Mouse (Mus musculus) telencephalon, adult 2 months (tissue): ENCODE measurements around the gene Gm21887.
"Not testable (repeated sequence)": the region's sequence is repeated elsewhere in the genome, so short reads cannot be mapped to it uniquely, and the experiment has no call there.

Experiments used
- DNase-seq: peaks from one replicate; pipeline ENCODE4 v3.0.0-alpha.2; 2011; ENCODE audit warnings: low read depth, low spot score

Gm21887 gene

DNA sequence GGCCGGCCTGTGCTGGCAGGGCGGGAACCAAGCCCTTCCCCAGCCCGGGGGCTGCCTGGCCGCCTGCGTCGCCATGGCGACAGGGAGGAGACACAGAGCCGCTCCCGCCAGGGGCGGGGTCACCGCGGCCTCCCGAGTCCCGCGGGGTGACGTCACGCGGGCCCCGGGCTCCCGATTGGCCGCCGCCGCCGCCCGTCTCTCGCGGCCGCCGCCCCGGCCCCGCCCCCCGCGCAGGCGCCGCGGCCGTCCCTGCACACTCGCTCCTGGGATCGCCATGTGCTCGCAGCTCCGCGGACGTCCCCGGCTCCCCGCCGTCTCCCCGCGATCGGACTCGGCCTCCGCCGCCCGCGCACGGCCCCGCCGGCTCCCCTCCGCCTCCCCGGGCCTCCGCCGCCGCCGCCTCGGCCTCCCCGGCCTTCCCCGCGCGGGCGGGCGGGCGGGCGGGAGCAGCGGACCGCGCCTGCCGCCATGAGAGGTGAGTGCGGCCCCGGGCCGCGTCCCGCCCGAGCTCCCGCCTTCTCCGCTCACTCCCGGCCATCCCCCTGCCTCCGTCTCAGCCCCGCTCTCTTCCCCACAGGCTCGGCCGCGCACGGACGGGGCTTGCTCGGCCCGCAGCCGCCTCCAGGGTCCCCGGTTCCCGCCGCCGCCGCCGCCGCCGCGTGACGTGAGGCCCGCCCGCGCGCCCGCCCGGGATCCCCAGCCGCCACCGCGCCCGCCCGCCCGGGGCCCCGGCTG lies at the start of gene Gm21887:
TSS of gene Gm21887 (plus strand) at position 644 of the 735 bp plus-strand sequence.
- peak; percentile 90 for DNase-seq

DNA sequence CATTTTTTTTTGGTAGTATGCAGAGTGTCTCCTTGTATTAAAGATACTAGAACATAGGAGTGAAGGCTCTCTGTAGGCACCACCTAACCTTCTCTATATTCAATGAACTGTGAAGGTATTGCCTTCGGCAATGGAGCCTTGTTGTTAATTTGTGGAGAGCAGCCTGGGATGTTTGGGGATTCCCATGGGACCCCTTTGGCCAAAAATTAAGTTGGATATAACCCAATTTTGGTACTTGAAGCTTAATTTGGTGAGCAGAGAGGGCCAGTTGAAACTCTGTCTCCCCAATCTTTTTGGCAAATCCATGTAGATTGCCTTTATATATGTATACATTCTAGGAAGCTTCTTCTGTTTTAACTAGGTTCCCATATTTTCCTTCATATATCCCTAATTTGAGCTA lies 40.1 kb upstream of the Gm21887 start:
- no peak for DNase-seq

DNA sequence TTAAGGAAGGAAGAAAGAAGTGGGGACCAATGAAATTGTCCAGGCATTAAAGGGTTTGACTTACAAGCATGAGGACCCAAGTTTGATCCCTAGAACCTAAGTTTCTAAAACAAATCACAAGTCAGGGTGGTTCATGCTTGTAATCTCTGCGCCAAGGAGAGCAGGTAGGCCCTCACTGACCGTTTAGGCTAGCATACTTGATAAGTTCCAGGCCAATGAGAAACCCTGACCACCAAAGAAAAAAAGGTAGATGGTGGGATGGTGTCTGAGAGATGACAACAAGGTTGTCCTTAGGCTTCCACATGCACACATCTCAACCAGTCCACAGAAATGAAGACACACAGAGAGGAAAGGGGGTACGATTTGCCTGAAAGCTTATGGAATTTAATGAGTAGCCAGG lies 39.7 kb upstream of the Gm21887 start:
- not testable (repeated sequence) for DNase-seq

DNA sequence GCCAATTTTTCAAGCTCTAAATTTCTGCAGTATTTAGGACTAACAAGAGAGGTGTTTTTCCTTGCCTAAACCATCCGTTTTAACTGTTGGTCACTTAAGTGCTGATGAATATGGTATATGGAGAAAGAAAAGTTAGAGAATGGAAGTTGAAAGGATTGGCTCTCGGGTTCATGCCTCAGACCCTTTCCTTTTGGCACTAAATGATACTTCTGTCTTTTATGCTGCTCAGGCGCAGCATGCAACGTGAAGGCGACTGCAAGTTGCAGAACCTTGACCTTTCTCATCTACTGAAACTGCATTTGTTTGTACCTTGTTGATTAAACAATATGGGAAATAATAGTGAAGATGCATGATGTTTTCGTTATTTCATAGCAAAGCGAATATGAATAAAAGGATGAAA lies 38.9 kb upstream of the Gm21887 start:
- not testable (repeated sequence) for DNase-seq

DNA sequence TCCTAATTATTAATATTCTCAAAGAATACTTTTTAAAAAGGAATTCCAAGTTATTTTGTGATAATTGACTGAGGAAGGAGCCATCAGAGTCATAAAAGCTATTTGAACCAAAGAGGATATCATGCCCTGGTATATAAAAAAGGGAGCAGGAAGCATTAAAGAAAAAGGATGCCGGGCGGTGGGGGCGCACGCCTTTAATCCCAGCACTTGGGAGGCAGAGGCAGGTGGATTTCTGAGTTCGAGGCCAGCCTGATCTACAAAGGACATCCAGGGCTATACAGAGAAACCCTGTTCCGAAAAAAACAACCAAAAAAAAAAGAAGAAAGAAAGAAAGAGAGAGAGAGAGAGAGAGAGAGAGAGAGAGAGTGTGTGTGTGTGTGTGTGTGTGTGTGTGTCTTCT lies 37.9 kb upstream of the Gm21887 start:
- DNase-seq = not testable (repeated sequence)

DNA sequence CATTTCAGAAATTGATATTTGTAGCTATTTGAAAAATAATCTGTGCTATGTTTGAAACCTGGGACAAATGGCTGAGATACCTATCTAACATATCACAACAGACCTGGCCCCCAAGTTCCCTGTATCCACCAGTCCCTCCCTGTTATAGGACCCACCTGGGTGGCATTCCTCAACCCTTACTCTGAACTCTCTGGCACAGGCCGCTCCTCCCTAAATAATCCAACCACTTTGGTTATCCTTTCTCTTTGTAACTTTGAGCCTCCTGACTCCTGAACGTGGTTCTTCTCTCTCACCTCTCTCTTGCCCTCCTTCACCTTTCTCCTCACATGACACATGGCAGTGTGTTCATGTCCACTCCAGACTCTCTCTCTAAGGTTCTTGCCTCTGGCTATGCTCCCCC lies 37.3 kb upstream of the Gm21887 start:
- DNase-seq = not testable (repeated sequence)

DNA sequence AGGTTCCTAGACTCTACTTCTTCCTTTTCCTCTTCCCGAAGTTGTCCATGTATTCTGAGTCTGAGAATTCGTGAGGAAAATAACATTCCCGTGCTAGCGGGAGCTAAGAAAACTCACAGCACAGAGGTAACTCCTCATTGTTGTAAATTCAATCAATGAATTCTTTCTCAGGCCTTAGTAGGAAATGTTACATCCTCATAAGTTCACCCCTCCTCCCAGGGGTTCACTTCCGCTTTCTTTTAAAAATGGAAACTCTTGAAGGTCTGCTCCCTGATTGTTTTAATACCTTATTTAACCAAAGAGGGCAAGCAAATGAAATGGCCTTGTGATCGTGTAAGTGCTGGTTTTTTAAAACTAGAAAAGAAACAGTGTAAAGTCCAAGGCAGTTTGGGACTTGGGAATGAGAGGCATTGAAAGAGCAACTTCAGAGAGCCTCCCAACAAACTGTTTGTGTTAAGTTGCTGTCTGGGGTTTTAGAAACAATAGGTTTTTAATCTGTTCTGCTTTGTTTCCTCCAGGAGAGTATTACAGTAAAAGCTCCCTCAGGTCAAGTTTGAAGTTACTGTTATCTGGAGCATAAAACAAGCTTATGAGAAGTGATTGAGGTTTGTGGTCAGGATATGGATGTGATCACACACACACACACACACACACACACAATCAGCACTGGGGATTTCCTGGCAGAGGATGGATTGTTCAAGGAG lies 36.5 kb upstream of the Gm21887 start:
- peak; percentile 29 for DNase-seq

DNA sequence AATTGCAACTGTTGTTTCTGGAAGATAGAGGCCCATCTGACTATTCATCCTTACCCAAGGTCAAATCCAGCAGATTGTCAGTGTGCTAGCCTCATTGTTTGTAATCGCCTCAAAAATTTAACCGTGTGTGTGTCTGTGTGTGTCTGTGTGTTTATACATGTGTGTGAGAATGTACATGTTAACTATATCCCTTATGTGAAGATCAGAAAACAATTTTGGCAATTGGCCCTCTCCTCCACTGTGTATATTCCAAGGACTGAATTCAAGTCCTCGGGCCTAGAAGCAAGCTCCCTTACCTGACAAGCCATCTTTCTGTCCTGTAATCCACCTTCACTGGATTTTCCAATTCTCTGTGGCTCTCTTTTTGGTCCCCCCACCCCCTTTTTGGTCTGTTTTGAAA lies 35.7 kb upstream of the Gm21887 start:
- peak; percentile 13 for DNase-seq

DNA sequence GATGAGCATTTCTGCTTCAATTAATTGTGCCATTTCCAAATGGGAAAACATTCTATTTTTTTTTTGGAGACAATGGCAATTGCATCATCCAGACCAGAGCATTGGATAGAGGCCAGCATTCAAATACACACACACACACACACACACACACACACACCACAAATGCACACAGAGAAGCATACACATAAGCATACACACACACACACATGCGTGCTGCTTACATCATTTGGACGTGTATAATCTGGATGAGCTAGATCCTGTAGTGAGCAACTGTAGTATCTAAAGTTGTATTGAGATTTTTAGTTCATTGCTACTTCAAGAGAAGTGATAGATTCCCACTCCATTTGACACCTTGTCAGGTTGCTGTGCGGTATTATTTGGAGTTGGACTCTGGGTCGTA lies 35.0 kb upstream of the Gm21887 start:
- peak; percentile 22 for DNase-seq

DNA sequence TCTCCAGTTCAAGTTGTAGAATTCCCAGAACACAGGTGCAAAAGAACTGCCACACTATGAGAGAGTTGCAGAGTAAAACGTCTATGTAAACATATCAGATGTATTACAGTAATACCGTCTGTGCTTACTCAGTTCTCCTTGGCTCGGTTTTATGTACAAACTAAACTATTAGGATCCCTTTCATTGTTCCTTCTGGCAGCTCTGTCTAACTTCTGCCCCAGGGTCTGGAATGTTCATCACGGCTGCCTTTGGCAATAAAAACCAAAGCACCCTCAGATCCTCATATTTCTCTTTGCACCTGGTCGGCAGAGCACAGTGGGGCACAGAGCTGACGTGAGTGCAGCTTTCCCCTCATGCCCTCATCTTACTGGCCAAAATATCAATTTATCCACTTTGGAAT lies 34.5 kb upstream of the Gm21887 start:
- DNase-seq = not testable (repeated sequence)

DNA sequence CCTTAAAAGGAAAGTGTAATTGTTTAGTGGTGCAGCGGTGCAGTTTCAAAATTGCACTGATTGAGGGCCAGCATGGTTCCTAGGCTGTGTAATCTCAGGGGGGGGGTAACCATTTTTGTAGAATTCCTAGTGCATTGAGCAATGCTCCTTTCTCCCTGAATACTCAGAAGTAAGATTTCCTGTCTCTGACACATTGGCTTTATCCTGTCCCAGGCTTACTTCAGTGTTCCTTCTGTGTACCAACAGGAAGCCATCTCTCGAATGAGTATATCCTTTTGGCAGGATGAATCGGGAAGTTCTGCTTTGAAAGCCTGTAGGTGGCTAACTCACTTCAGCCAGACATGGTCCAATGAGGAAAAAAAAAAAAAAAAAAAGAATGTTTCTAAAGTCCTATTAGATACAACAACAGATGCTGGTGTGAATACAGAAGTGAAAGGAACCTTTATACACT lies 33.8 kb upstream of the Gm21887 start:
- not testable (repeated sequence) for DNase-seq

DNA sequence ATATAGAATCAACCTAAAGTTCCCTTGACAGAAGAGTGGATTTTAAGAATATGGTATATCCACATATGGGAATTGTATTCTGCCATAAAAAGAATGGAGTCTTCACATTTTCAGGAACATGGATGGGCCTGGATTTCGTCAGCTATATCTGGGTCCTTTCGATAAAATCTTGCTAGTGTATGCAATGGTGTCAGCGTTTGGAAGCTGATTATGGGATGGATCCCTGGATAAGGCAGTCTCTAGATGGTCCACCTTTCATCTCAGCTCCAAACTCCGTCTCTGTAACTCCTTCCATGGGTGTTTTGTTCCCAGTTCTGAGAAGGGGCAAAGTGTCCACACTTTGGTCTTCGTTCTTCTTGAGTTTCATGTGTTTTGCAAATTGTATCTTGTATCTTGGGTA lies 33.1 kb upstream of the Gm21887 start:
- not testable (repeated sequence) for DNase-seq

DNA sequence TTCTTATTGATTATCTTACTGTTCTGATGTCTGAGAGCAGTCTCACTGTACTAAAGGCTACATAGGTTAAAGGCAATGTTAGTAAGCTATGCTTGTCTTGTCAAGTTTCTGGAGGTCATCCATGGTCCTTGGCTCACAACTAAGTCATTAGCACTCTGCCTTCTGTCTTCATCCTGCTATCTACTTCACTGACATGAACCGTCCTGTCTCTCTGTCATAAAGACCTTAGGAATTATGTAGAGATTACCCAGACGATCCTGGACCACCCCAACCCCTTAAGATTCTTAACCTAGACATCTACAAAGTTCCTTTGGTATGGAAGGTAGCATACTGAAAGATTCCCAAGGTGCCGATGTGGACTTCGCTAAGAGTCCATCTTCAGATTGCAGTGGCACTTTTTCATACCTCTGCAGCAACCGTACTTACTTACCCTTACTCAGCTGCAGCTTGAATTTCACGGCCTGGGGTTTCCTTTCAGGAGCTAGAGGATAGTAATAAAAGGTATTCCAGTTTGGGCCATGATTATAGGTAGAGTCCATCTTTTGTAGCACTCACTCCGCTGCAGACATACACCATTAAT lies 31.5 kb upstream of the Gm21887 start:
- DNase-seq = not testable (repeated sequence)

DNA sequence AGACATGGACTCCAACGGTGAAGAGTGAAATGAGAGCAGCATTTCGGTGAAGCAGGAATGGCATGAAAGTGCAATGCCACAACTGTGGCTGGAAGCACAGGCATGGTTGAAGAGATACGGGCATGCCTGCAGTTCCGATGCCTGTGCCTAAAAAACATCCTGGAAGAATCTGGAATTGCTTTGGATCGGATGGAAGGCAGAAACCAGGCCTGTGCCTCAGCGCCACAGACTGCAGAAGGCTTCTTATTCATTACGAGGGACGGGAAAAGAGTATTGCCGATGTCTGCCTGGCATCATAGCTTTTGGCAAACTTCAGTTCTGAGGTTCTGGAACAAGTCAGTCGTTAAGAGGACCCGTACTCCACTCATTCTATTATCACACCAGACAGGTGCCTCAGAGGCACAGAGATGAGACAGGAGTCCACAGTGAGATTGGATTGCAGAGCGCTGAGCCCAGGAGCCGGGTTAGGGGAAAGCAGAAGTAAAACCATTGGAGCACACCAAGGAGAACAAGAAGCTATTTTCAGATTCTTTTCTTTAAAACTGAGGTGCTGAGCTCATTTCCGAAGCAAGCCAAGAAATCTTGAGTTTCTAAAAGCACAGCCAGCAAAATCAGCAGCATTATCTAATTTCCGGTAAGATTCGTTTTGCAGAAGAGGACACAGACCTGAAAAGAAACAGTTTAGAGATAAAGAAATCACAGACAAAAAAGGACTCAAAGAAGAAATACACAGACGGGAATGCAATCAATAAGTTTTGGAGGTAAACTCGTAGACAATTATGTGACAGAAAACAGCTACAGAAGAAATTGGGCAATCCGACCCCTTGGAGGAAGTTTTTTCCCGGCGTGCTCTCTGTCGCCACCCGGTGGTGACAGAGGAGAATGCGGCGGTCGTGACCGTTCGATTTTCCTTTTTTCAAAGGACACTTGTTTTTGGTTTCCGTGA lies 30.8 kb upstream of the Gm21887 start:
- not testable (repeated sequence) for DNase-seq

DNA sequence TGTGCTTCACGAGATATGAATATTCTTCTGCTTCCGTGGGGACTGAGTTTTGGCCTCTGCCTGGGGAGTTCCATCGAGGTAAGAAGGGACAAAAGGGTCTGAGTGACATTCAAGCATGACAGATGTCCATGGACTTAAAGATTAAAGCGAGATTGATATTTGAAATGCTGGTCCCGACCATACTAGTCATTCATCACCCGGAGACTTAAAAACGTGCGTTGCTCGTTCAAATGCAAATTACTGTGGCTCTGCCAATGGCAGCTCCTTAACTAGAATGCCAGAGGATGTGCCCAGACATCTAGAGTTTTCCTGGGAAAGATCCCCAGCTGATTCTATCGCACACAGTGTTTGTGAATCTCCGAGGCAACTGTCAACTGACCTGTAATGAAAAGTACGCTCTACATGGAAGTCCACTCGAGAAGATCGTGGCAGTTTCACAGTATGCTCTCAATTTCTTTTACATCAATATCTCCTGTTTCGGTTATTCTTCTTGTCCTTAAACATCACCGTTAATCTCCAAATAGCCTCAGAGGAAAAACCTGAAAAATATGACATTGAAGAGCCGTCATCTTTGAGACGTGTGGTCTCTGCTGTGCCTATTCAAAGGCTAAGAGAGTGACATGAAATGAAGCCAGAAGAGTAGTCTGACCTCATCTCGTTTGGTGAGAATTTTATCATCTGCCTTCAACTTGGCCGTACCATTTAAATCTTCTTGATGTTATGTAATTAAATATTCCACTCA lies 29.8 kb upstream of the Gm21887 start:
- not testable (repeated sequence) for DNase-seq

DNA sequence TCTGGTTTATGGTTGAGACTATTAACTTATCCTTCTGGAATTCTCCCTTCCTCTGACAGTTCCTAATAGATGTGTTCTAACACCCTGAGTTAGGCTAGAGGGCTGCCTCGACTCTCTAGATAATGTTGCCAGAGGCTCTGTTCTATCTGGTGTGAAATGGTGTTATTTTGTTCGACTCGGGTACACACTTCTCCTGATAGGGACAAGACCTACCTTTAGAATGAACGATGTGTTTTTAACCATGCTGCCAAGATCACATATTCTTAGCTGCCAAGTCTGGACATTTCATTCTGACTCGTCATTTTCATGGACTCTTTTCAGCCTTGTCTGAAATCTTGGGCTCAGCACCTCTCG lies 29.3 kb upstream of the Gm21887 start:
- not testable (repeated sequence) for DNase-seq

DNA sequence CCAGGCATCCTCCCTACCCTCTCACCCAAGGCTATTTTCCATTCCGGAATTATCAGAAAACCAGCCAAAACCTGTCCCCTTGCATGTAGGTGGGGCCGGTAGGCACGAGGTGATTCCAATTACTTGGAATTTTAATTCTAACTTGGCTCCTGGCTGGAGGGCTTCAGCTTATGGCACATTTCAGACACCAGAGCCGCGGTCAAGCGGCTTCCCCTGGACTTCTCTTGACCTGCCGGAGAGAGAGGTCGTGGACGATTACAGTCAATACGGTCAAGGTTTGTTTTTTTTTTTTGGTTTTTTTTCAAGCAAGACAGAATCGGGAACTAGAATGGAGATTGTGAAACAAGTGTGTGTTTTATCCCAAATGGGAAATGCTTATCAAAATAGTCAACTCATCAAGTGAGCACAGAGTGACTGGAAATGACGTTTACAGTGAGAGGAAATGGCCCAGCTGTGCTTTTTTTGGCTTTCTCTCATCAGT lies 28.6 kb upstream of the Gm21887 start:
- no peak for DNase-seq

DNA sequence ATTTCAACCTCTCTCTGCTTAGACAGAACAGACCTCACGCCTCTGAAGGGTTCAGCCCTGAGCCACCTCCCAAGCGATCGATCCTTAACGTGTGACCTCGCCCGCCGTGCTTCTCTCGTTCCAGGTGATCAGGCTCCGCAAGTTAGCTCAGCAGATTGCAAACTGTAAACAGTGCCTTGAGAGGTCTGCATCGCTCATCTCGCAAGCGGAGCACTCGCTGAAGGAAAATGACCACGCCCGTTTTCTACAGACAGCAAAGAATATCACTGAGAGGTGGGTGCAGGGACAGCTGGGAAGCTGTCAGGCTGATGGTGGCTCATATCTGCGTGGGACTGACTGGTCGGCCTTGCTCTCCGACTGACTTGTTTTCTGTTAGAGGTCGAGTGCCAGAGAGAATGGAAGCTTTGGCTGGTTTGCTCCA lies 27.7 kb upstream of the Gm21887 start:
- DNase-seq = not testable (repeated sequence)

DNA sequence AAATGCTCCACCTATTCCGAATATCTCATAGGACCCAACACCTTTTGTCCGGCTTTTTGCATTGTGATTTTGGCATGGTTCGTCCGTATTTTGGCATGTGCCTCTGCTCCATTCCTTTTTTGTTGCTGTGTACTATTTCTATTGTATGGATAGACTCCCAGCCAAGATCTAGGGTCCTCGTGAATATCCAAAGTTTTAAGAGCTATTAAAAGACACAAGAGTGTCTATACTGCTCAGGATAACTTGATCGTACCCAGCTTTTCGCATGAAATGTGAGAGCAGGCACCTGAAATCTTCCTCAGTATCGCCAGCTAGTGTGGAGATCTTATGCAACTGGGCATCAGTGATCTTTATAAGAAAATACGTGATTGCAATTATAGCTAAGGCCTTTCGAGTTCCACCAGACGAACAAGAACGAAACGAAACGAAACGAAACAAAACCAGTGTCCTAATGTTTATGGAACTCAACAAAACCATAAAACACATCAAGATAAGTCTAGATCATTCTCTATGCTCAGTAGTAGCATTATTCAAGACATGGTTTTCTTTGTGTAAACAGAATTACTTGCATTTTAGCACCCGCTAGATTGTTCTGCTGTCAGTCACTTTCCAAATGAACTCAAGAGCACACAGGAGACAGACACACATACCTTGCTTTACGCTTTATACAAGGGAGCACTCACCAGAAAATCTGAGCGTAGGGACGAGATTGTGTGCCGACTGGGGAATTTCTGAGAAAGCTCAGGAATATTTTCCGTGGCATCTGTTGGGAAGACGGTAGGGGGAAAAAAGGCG lies 26.7 kb upstream of the Gm21887 start:
- DNase-seq = not testable (repeated sequence)
